Mouse (Mus musculus): ENCODE results near the gene Slc9a4. TPM values are rescaled to one million over a fixed set of nuclear protein-coding genes. Genes with fewer than 3 reads are reported as not detected.

Slc9a4 gene
- polyA plus RNA-seq, 1 experiment from 2014 or later, result not detected

GRCm38 (mm10) chr1:40626954-40627353, 47.1 kb downstream of the Slc9a4 start:
- H3K4me1 ChIP-seq (ENCODE audit: control insufficient read depth, insufficient read depth, low read length), result no peaks in the 10 kb centered on the region
- no peak overlapping the region for H3K9ac ChIP-seq (replicated peaks; ENCODE audit: low read depth, low read length)
- no peak overlapping the region for H3K4me2 ChIP-seq (ENCODE audit: low read depth, low read length)
- no peak for ATAC-seq (ENCODE audit: low read depth)
- H3K4me3 ChIP-seq (ENCODE audit: low read depth, low read length), result no peak overlapping the region
- no peaks in the 10 kb centered on the region for H3K9me3 ChIP-seq (ENCODE audit: control insufficient read depth, low read length)
- H3K27ac ChIP-seq (ENCODE audit: low read depth, low read length), result no peak overlapping the region
- H3K27me3 ChIP-seq (ENCODE audit: control insufficient read depth, insufficient read depth, low read length), result no peaks in the 10 kb centered on the region
- no peaks in the 10 kb centered on the region for H3K36me3 ChIP-seq (ENCODE audit: control insufficient read depth, insufficient read depth, low read length)

- no peak for ATAC-seq (ENCODE audit: low read depth)
- no peak overlapping the region for H3K27ac ChIP-seq (ENCODE audit: low read depth, low read length)
- H3K27me3 ChIP-seq (ENCODE audit: control insufficient read depth, insufficient read depth, low read length), result no peaks in the 10 kb centered on the region
- H3K4me2 ChIP-seq (ENCODE audit: low read depth, low read length), result no peak overlapping the region
- H3K9ac ChIP-seq (replicated peaks; ENCODE audit: low read depth, low read length), result no peak overlapping the region
- 92% methylated on average over 3 of the region's 3 CpGs for WGBS
- no peaks in the 10 kb centered on the region for H3K36me3 ChIP-seq (ENCODE audit: control insufficient read depth, insufficient read depth, low read length)
- H3K4me1 ChIP-seq (ENCODE audit: control insufficient read depth, insufficient read depth, low read length), result no peaks in the 10 kb centered on the region
- no peaks in the 10 kb centered on the region for H3K9me3 ChIP-seq (ENCODE audit: control insufficient read depth, low read length)
- H3K4me3 ChIP-seq (ENCODE audit: low read depth, low read length), result no peak overlapping the region
Measured at GRCm38 (mm10) chr1:40628443-40628842, 48.6 kb downstream of the Slc9a4 start.

GRCm38 (mm10) chr1:40632407-40633062, 52.7 kb downstream of the Slc9a4 start:
- H3K4me2 ChIP-seq (ENCODE audit: low read depth, low read length), result no peak overlapping the region
- 73% methylated on average over 2 of the region's 2 CpGs for WGBS

GRCm38 (mm10) chr1:40634608-40635007, 54.7 kb downstream of the Slc9a4 start:
- Histone ChIP-seq H3K9ac (replicated peaks; ENCODE audit: low read depth, low read length) (no peak overlapping the region), H3K4me2 (ENCODE audit: low read depth, low read length) (no peak overlapping the region), H3K36me3 (ENCODE audit: control insufficient read depth, insufficient read depth, low read length) (no peaks in the 10 kb centered on the region), H3K4me1 (ENCODE audit: control insufficient read depth, insufficient read depth, low read length) (no peaks in the 10 kb centered on the region), H3K27ac (ENCODE audit: low read depth, low read length) (no peak overlapping the region), H3K9me3 (ENCODE audit: control insufficient read depth, low read length) (no peaks in the 10 kb centered on the region), H3K27me3 (ENCODE audit: control insufficient read depth, insufficient read depth, low read length) (no peaks in the 10 kb centered on the region), H3K4me3 (ENCODE audit: low read depth, low read length) (no peak overlapping the region)
- ATAC-seq (ENCODE audit: low read depth), result no peak
- 76% methylated on average over 4 of the region's 4 CpGs for WGBS

More at GRCm38 (mm10) chr1:40632407-40633062, 52.7 kb downstream of the Slc9a4 start:
- no peaks in the 10 kb centered on the region for H3K9me3 ChIP-seq (ENCODE audit: control insufficient read depth, low read length)
- no peak overlapping the region for H3K4me3 ChIP-seq (ENCODE audit: low read depth, low read length)
- no peaks in the 10 kb centered on the region for H3K4me1 ChIP-seq (ENCODE audit: control insufficient read depth, insufficient read depth, low read length)
- H3K9ac ChIP-seq (replicated peaks; ENCODE audit: low read depth, low read length), result no peak overlapping the region
- H3K27ac ChIP-seq (ENCODE audit: low read depth, low read length), result no peak overlapping the region
- no peak for ATAC-seq (ENCODE audit: low read depth)
- H3K27me3 ChIP-seq (ENCODE audit: control insufficient read depth, insufficient read depth, low read length), result no peaks in the 10 kb centered on the region
- H3K36me3 ChIP-seq (ENCODE audit: control insufficient read depth, insufficient read depth, low read length), result no peaks in the 10 kb centered on the region

DNA sequence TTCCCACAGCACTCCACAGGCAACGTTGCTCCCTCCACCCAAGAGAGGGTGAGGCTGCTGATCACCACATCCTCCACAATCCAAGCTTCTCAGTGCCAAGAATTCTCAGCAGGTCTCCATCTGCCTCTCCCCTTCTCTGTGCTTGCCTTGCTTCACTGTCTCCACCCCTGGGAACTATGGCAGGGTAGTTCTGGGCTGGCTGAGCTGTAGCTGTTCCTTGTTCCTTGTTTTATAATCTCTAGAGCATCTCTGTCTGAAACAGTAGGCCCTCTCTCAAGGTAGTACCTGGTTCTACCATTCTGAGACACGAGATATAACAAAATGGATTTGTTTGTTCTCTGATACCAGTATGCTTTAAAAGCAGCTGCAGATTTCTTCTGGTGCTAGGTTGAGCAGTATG, 68.4 kb downstream of the Slc9a4 start:
- no peak for ATAC-seq (ENCODE audit: low read depth)
- Histone ChIP-seq H3K27me3 (ENCODE audit: control insufficient read depth, insufficient read depth, low read length) (no peaks in the 10 kb centered on the region), H3K4me2 (ENCODE audit: low read depth, low read length) (no peak overlapping the region), H3K4me1 (ENCODE audit: control insufficient read depth, insufficient read depth, low read length) (no peaks in the 10 kb centered on the region), H3K9me3 (ENCODE audit: control insufficient read depth, low read length) (no peaks in the 10 kb centered on the region), H3K36me3 (ENCODE audit: control insufficient read depth, insufficient read depth, low read length) (no peaks in the 10 kb centered on the region), H3K27ac (ENCODE audit: low read depth, low read length) (no peak overlapping the region), H3K9ac (replicated peaks; ENCODE audit: low read depth, low read length) (no peak overlapping the region), H3K4me3 (ENCODE audit: low read depth, low read length) (no peak overlapping the region)
- WGBS, result 71% methylated on average over 2 of the region's 2 CpGs

DNA sequence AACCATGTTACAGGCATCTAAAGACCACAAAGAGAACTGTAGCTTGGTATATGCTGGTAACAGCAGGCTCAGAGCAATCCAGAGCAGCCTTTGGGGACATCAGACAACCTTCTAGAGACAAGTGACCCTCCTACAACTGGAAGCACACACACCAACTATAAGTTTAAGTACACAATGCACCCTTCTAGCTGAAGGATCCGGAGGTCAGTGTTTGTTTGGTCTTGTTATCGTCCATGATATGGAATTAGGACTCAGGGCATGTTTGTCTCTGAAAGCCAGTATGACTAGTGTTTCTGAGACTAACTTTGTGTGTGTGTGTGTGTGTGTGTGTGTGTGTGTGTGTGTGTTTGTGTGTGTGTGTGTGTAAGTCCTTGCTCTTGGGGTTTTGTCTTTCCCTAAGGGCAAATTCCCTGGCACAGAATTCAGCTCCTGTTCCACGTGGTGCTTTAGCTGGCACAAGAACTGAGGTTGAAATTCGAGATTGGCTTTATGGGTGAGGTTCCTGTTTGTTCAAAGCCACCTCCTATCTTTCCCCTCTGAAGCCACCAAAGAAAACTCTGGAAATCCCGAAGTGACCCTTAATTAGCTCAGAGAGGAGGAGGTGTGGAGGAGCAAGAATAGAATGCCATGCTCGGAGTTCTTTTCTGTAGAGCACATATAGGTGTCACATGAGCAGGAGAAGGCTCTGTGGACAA, 71.1 kb downstream of the Slc9a4 start:
- WGBS, result 70% methylated on average over 6 of the region's 6 CpGs
- Histone ChIP-seq H3K27ac (ENCODE audit: low read depth, low read length) (no peak overlapping the region), H3K4me1 (ENCODE audit: control insufficient read depth, insufficient read depth, low read length) (no peaks in the 10 kb centered on the region), H3K9ac (replicated peaks; ENCODE audit: low read depth, low read length) (no peak overlapping the region), H3K4me3 (ENCODE audit: low read depth, low read length) (no peak overlapping the region), H3K9me3 (ENCODE audit: control insufficient read depth, low read length) (no peaks in the 10 kb centered on the region), H3K36me3 (ENCODE audit: control insufficient read depth, insufficient read depth, low read length) (no peaks in the 10 kb centered on the region), H3K4me2 (ENCODE audit: low read depth, low read length) (no peak overlapping the region), H3K27me3 (ENCODE audit: control insufficient read depth, insufficient read depth, low read length) (no peaks in the 10 kb centered on the region)
- no peak for ATAC-seq (ENCODE audit: low read depth)

DNA sequence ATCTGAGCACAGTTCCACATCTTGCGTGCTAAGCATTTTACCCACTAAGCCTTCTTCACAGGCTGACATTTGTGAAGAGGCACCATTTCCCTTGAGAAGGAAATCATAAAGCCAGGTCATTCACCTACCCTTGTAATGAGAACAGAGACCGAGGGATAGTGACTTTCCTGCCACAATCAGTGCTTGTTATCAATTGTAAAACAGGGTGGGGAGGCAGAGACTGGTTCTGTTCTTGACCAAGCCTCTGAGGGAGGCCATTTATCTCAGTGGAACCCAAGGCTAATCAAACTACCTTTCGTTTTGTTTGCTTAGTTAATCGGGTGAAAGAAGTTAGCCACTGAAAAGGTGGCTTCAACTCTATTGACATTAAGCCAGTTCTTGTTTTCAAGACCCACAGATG, 77.2 kb downstream of the Slc9a4 start:
- Histone ChIP-seq H3K4me2 (ENCODE audit: low read depth, low read length) (no peak overlapping the region), H3K4me3 (ENCODE audit: low read depth, low read length) (no peak overlapping the region), H3K4me1 (ENCODE audit: control insufficient read depth, insufficient read depth, low read length) (no peaks in the 10 kb centered on the region), H3K27ac (ENCODE audit: low read depth, low read length) (no peak overlapping the region), H3K27me3 (ENCODE audit: control insufficient read depth, insufficient read depth, low read length) (no peaks in the 10 kb centered on the region), H3K36me3 (ENCODE audit: control insufficient read depth, insufficient read depth, low read length) (no peaks in the 10 kb centered on the region), H3K9me3 (ENCODE audit: control insufficient read depth, low read length) (no peaks in the 10 kb centered on the region), H3K9ac (replicated peaks; ENCODE audit: low read depth, low read length) (no peak overlapping the region)
- 87% methylated on average over 4 of the region's 4 CpGs for WGBS
- ATAC-seq (ENCODE audit: low read depth), result no peak

GRCm38 (mm10) chr1:40657978-40658496, 78.2 kb downstream of the Slc9a4 start:
- 62% methylated on average over 8 of the region's 8 CpGs for WGBS
- H3K9ac ChIP-seq (replicated peaks; ENCODE audit: low read depth, low read length), result no peak overlapping the region
- no peaks in the 10 kb centered on the region for H3K27me3 ChIP-seq (ENCODE audit: control insufficient read depth, insufficient read depth, low read length)
- no peak overlapping the region for H3K4me2 ChIP-seq (ENCODE audit: low read depth, low read length)
- H3K9me3 ChIP-seq (ENCODE audit: control insufficient read depth, low read length), result no peaks in the 10 kb centered on the region
- no peaks in the 10 kb centered on the region for H3K4me1 ChIP-seq (ENCODE audit: control insufficient read depth, insufficient read depth, low read length)
- H3K36me3 ChIP-seq (ENCODE audit: control insufficient read depth, insufficient read depth, low read length), result no peaks in the 10 kb centered on the region
- no peak for ATAC-seq (ENCODE audit: low read depth)
- no peak overlapping the region for H3K4me3 ChIP-seq (ENCODE audit: low read depth, low read length)
- no peak overlapping the region for H3K27ac ChIP-seq (ENCODE audit: low read depth, low read length)

- no peak overlapping the region for H3K27ac ChIP-seq (ENCODE audit: low read depth, low read length)
- no peak overlapping the region for H3K9ac ChIP-seq (replicated peaks; ENCODE audit: low read depth, low read length)
- no peak overlapping the region for H3K4me2 ChIP-seq (ENCODE audit: low read depth, low read length)
- no peaks in the 10 kb centered on the region for H3K27me3 ChIP-seq (ENCODE audit: control insufficient read depth, insufficient read depth, low read length)
- H3K4me1 ChIP-seq (ENCODE audit: control insufficient read depth, insufficient read depth, low read length), result no peaks in the 10 kb centered on the region
- 70% methylated on average over 12 of the region's 12 CpGs for WGBS
- H3K9me3 ChIP-seq (ENCODE audit: control insufficient read depth, low read length), result no peaks in the 10 kb centered on the region
- H3K36me3 ChIP-seq (ENCODE audit: control insufficient read depth, insufficient read depth, low read length), result no peaks in the 10 kb centered on the region
- ATAC-seq (ENCODE audit: low read depth), result no peak
- H3K4me3 ChIP-seq (ENCODE audit: low read depth, low read length), result no peak overlapping the region
Measured at GRCm38 (mm10) chr1:40659017-40659416, 79.1 kb downstream of the Slc9a4 start.
